Mouse (Mus musculus) olfactory bulb, adult 2 months (tissue): ENCODE results near the gene Phlpp2. TPM values are rescaled to one million over a fixed set of nuclear protein-coding genes. Genes with fewer than 3 reads are reported as not detected.

ENCODE experiments used
- H3K27ac ChIP-seq: fragments of 200-500 bp; 2 replicates; pipeline ENCODE4 v1.5.1; 2012; ENCODE audit warnings: low read depth, low read length; ENCODE audit not compliant: insufficient read depth
- H3K4me1 ChIP-seq: fragments of 200-500 bp; 2 replicates; pipeline ENCODE4 v1.6.1; 2012; ENCODE audit warnings: low read length; ENCODE audit not compliant: control insufficient read depth, insufficient read depth
- H3K4me3 ChIP-seq: fragments of 200-500 bp; 2 replicates; pipeline ENCODE4 v1.5.1; 2012; ENCODE audit warnings: mild to moderate bottlenecking, low read depth, low read length, moderate library complexity; ENCODE audit not compliant: insufficient read depth
- CTCF ChIP-seq: fragments of 200-500 bp; IDR thresholded peaks from 2 replicates; pipeline ENCODE4 v1.5.1; 2012; ENCODE audit warnings: low read depth, mild to moderate bottlenecking, low read length, moderate library complexity; ENCODE audit not compliant: insufficient read depth
- POLR2A ChIP-seq: fragments of 200-500 bp; IDR thresholded peaks from 2 replicates; pipeline ENCODE4 v1.6.1; 2012; ENCODE audit warnings: mild to moderate bottlenecking, low read depth, low read length, moderate library complexity; ENCODE audit not compliant: insufficient read depth
- WGBS: fragments of 180-500 bp; shearing (Covaris S2); methylation state at CpG from one replicate; pipeline ENCODE4 v1.1.7; 2018; 5-methylcytosine and 5-hydroxymethylcytosine counted together
- polyA plus RNA-seq: library from polyadenylated mRNA; stranded (reverse); fragments of >200 nt; gene quantifications from 2 replicates; pipeline ENCODE4 v1.2.4, GENCODE M21; 2012; ENCODE audit warnings: low replicate concordance; ENCODE audit not compliant: missing spikeins, insufficient read depth, insufficient read length

The Phlpp2 gene
- polyA plus RNA-seq, 1 experiment: not detected

DNA sequence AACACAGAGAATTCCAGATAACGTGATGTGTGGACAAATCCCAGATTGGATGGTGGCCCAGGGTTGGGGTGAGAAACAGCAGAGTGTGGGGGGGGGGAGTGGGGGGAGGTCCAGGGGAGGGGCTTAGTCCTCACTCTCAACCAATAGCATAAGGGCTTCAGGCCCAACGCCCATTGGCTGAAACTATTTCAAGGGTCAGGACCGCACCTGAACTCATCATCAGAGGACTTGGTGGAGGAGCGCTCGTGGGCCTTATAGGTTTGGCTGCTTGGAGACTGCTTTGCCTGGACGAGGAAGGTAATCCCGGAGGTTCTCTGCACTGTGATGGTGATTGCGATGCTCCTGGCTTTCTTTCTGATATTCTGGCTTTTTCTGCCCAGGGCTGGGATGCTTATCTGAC, 121.9 kb downstream of the Phlpp2 start, which contains the start of gene Tat:
Gene Tat (plus strand): TSS at position 214 of the 400 bp plus-strand sequence.
- Histone ChIP-seq H3K4me1 (peaks cover 2% of the 10 kb centered on the region; the same call in 1 of the 2 replicates), H3K4me3 (no peak within 1 kb of the TSS), H3K27ac (no peak within 1 kb of the TSS)
- 83% methylated on average over 8 of the region's 8 CpGs for WGBS
- TF ChIP-seq CTCF: no peak
- TF ChIP-seq POLR2A: no peak

DNA sequence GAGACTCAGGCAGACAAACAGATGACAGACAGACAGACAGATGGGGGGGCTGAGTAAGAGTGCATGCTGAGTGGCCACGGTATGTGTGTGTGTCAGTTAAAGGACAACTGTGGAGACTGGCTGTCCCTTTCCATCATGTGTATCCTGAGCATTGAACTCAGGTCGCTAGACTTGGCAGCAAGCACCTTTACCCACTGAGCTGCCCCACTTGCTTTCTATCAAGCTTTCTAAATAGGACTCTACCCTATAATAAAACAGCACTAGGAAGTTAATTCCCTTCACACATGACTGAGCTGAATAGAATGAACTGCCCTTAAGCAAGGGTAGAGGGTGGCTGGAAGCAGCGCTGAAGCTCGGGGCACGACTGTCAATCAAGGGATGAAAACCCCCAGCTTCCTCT, 123.8 kb downstream of the Phlpp2 start:
- TF ChIP-seq POLR2A: no peak
- TF ChIP-seq CTCF: no peak
- Histone ChIP-seq H3K4me3 (no peak overlapping the region), H3K27ac (no peak overlapping the region), H3K4me1 (no peaks in the 10 kb centered on the region)
- 50% methylated on average over 5 of the region's 5 CpGs for WGBS

DNA sequence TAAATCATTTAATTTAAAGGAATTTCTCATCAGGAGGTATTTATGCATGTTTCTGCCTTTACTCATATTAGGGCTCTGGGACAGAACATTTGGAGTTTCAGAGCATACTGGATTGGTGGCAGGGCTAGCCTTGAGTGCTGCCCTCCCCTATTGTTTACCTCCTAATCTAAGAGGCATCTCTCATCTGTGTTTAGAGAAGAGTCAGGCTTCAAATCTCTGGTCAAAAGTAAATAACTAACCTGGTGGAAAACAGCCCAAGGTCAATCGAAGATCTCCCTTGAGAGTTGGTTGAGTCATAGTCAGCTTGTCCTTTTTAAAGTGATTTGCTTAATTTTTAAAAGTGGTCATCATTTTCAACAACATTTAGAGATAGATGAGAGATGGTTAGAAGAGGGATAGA, 124.6 kb downstream of the Phlpp2 start:
- TF ChIP-seq CTCF: no peak
- TF ChIP-seq POLR2A: no peak
- no peaks in the 10 kb centered on the region for H3K4me1 ChIP-seq

More for the DNA sequence above, 124.6 kb downstream of the Phlpp2 start:
- Histone ChIP-seq H3K27ac (no peak overlapping the region), H3K4me3 (no peak overlapping the region)
- 85% methylated on average over 1 of the region's 1 CpGs for WGBS

Other genes starting within 250 kb of the Phlpp2 start
- gene Ist1, start 175.3 kb upstream of the Phlpp2 start, polyA plus RNA-seq: 88.0 TPM in 1 of 2 replicates, not detected in the other
- gene Zfp821, start 163.0 kb upstream of the Phlpp2 start, polyA plus RNA-seq: not detected in 2 replicates
- not detected in 2 replicates for gene Atxn1l, start 130.8 kb upstream of the Phlpp2 start, polyA plus RNA-seq
- not detected in 2 replicates for gene Ap1g1, start 90.0 kb upstream of the Phlpp2 start, polyA plus RNA-seq
- not detected in 2 replicates for gene Marveld3, start 93.7 kb downstream of the Phlpp2 start, polyA plus RNA-seq
- gene Tat, start 121.9 kb downstream of the Phlpp2 start, polyA plus RNA-seq: not detected in 2 replicates
- gene Chst4, start 171.2 kb downstream of the Phlpp2 start, polyA plus RNA-seq: not detected in 2 replicates
- not detected in 2 replicates for gene Zfp612, start 211.2 kb downstream of the Phlpp2 start, polyA plus RNA-seq
- gene Gm21964, start 232.7 kb downstream of the Phlpp2 start, polyA plus RNA-seq: not detected in 2 replicates
- gene Gm17720, start 234.2 kb downstream of the Phlpp2 start, polyA plus RNA-seq: not detected in 2 replicates